Mouse (Mus musculus) ES-Bruce4 (cell line): Measurements from ENCODE around the gene Chrna5. TPM values are rescaled to one million over a fixed set of nuclear protein-coding genes. Genes with fewer than 3 reads are reported as not detected.

Source experiments
- H3K27ac ChIP-seq: 2 replicates; pipeline ENCODE4 v1.5.1; 2012; ENCODE audit warnings: low read length, inconsistent platforms; ENCODE audit not compliant: insufficient read depth
- H3K27me3 ChIP-seq: 2 replicates; pipeline ENCODE4 v1.6.1; 2012; ENCODE audit warnings: mild to moderate bottlenecking, low read length, inconsistent platforms; ENCODE audit not compliant: control insufficient read depth, poor library complexity, insufficient read depth, severe bottlenecking
- H3K36me3 ChIP-seq: 2 replicates; pipeline ENCODE4 v1.6.1; 2012; ENCODE audit warnings: inconsistent platforms, mild to moderate bottlenecking, low read length, moderate library complexity; ENCODE audit not compliant: control insufficient read depth, poor library complexity, insufficient read depth, severe bottlenecking
- H3K4me1 ChIP-seq: one replicate; pipeline ENCODE4 v1.8.1; 2011; ENCODE audit warnings: low read length; ENCODE audit not compliant: control insufficient read depth, insufficient read depth
- H3K4me3 ChIP-seq: 2 replicates; pipeline ENCODE4 v1.5.1; 2011; ENCODE audit warnings: low read depth, mild to moderate bottlenecking, low read length
- H3K9ac ChIP-seq: 2 replicates; pipeline ENCODE4 v1.6.1; 2012; ENCODE audit warnings: low read depth, mild to moderate bottlenecking, inconsistent platforms; ENCODE audit not compliant: poor library complexity, severe bottlenecking
- H3K9me3 ChIP-seq: replicated peaks from 2 replicates; pipeline ENCODE4 v1.6.1; 2012; ENCODE audit warnings: mild to moderate bottlenecking, low read length, inconsistent platforms; ENCODE audit not compliant: control insufficient read depth, poor library complexity, insufficient read depth, severe bottlenecking
- CTCF ChIP-seq: IDR thresholded peaks from one replicate; pipeline ENCODE4 v1.8.1; 2011; ENCODE audit warnings: low read depth, low read length
- EP300 ChIP-seq: IDR thresholded peaks from 2 replicates; pipeline ENCODE4 v1.6.1; 2011; ENCODE audit warnings: low read depth, low read length; ENCODE audit not compliant: insufficient read depth
- POLR2A ChIP-seq: IDR thresholded peaks from one replicate; pipeline ENCODE4 v1.8.1; 2011; ENCODE audit warnings: low read length; ENCODE audit not compliant: insufficient read depth
- polyA plus RNA-seq: library from polyadenylated mRNA; stranded (reverse); fragments of >200 nt; gene quantifications from 2 replicates; pipeline ENCODE4 v1.2.4, GENCODE M21; 2011; ENCODE audit warnings: low read depth; ENCODE audit not compliant: missing spikeins, insufficient read depth, insufficient read length

The Chrna5 gene
- 0.55 and 1.2 TPM in 2 replicates for polyA plus RNA-seq

- Histone ChIP-seq H3K9me3 (no peaks in the 10 kb centered on the region), H3K36me3 (no peaks in the 10 kb centered on the region), H3K4me1 (peaks cover 2% of the 10 kb centered on the region), H3K27me3 (peaks cover 13% of the 10 kb centered on the region), H3K27ac (no peak within 1 kb of the TSS), H3K4me3 (peak within 1 kb of the TSS; percentile 81), H3K9ac (peak within 1 kb of the TSS; percentile 51)
- no peak for TF ChIP-seq EP300
Observed at GRCm38 (mm10) chr9:54980674-54981073, at the start of gene Chrna5. Gene Chrna5 (plus strand): TSS chr9:54980880.

GRCm38 (mm10) chr9:54931765-54932164, 48.9 kb upstream of the Chrna5 start:
- peak; percentile 77 for TF ChIP-seq CTCF
- TF ChIP-seq POLR2A = no peak
- Histone ChIP-seq H3K4me3 (no peak overlapping the region), H3K36me3 (no peaks in the 10 kb centered on the region), H3K9me3 (no peaks in the 10 kb centered on the region), H3K27me3 (no peaks in the 10 kb centered on the region), H3K27ac (no peak overlapping the region), H3K4me1 (no peaks in the 10 kb centered on the region), H3K9ac (no peak overlapping the region)

- H3K27ac ChIP-seq = no peak overlapping the region
- no peaks in the 10 kb centered on the region for H3K36me3 ChIP-seq
- no peak overlapping the region for H3K9ac ChIP-seq
- TF ChIP-seq CTCF (no peak), EP300 (no peak), POLR2A (no peak)
- no peaks in the 10 kb centered on the region for H3K27me3 ChIP-seq
- H3K4me3 ChIP-seq = no peak overlapping the region
- H3K9me3 ChIP-seq = no peaks in the 10 kb centered on the region
- no peaks in the 10 kb centered on the region for H3K4me1 ChIP-seq
Observed at GRCm38 (mm10) chr9:54932379-54932778, 48.3 kb upstream of the Chrna5 start.

GRCm38 (mm10) chr9:54942071-54942470, 38.6 kb upstream of the Chrna5 start:
- H3K27me3 ChIP-seq = no peaks in the 10 kb centered on the region
- no peak overlapping the region for H3K27ac ChIP-seq
- no peaks in the 10 kb centered on the region for H3K36me3 ChIP-seq
- no peak overlapping the region for H3K9ac ChIP-seq
- H3K4me1 ChIP-seq = no peaks in the 10 kb centered on the region
- TF ChIP-seq EP300 (no peak), POLR2A (no peak), CTCF (no peak)
- H3K9me3 ChIP-seq = no peaks in the 10 kb centered on the region
- H3K4me3 ChIP-seq = no peak overlapping the region

- H3K27ac ChIP-seq = no peak overlapping the region
- H3K27me3 ChIP-seq = no peaks in the 10 kb centered on the region
- H3K9ac ChIP-seq = no peak overlapping the region
- H3K4me3 ChIP-seq = no peak overlapping the region
- H3K9me3 ChIP-seq = no peaks in the 10 kb centered on the region
- no peaks in the 10 kb centered on the region for H3K36me3 ChIP-seq
- TF ChIP-seq POLR2A = no peak
- no peak for TF ChIP-seq CTCF
- no peak for TF ChIP-seq EP300
- H3K4me1 ChIP-seq = no peaks in the 10 kb centered on the region
Observed at GRCm38 (mm10) chr9:54944467-54944866, 36.2 kb upstream of the Chrna5 start.

- TF ChIP-seq CTCF (no peak), EP300 (no peak), POLR2A (no peak)
- Histone ChIP-seq H3K4me1 (no peaks in the 10 kb centered on the region), H3K27me3 (no peaks in the 10 kb centered on the region), H3K9me3 (no peaks in the 10 kb centered on the region), H3K36me3 (no peaks in the 10 kb centered on the region), H3K4me3 (peak overlapping the region; percentile 43), H3K27ac (no peak overlapping the region), H3K9ac (peak overlapping the region; percentile 77)
Observed at GRCm38 (mm10) chr9:54946256-54946655, 34.4 kb upstream of the Chrna5 start.
